Mouse (Mus musculus): ENCODE results near the gene Plet1. TPM values are rescaled to one million over a fixed set of nuclear protein-coding genes. Genes with fewer than 3 reads are reported as not detected.

Gene Plet1
- polyA plus RNA-seq, 1 experiment from 2014 or later = 0.52 TPM

DNA sequence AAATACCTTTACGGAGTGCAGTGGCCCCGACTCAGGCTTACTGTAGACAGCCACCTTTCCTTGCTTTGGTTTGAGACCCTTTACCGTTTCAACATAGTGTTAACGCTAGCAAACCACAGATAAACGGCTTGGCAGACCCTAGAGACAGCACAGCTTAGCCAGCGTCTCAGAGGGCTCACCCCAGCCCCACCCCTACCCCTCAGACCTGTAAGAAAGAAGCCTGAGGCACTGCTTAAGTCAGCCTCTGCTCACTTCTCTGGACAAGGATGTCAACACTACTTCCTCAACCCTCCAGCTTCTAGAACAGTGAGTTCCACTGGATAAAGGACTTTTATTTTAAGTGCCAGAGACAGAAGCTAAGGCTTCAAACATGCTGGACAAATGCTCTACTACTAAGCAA is 2.2 kb downstream of the Plet1 start:
- H3K4me2 ChIP-seq = no peak overlapping the region
- no peaks in the 10 kb centered on the region for H3K36me3 ChIP-seq
- no peaks in the 10 kb centered on the region for H3K27me3 ChIP-seq
- H3K4me3 ChIP-seq = no peak overlapping the region
- ATAC-seq (ENCODE audit: low FRiP score, low read depth) = no peak
- 29% methylated on average over 6 of the region's 6 CpGs for WGBS
- no peaks in the 10 kb centered on the region for H3K9me3 ChIP-seq
- H3K27ac ChIP-seq (replicated peaks) = no peak overlapping the region
- H3K4me1 ChIP-seq (replicated peaks) = peaks cover 16% of the 10 kb centered on the region; the same call in 1 of the 2 replicates
- no peak overlapping the region for H3K9ac ChIP-seq

DNA sequence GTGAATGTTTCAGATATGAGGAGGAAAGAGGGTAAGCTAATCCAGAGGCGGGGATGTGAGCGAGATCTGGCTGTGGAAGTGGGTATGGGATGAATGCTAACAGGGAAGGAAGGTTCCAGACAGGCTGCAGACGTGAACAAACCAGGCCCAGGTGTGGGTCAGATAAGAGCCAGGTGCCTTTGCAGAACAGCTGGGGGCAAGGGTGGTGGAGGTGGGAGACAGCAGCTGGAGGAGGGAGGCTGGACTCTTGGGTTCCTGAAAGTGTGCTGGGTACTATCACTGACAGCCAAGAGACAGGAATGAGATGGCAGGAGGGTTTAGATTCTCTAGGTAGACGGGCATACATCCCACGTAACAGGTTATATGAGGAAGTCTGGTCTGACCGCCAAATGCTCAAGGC is 2.8 kb downstream of the Plet1 start:
- Histone ChIP-seq H3K4me1 (replicated peaks) (peaks cover 16% of the 10 kb centered on the region; the same call in 1 of the 2 replicates), H3K4me3 (no peak overlapping the region), H3K27me3 (no peaks in the 10 kb centered on the region), H3K27ac (replicated peaks) (no peak overlapping the region), H3K4me2 (no peak overlapping the region), H3K9ac (no peak overlapping the region), H3K9me3 (no peaks in the 10 kb centered on the region), H3K36me3 (no peaks in the 10 kb centered on the region)
- ATAC-seq (ENCODE audit: low FRiP score, low read depth) = no peak
- 79% methylated on average over 6 of the region's 6 CpGs for WGBS

DNA sequence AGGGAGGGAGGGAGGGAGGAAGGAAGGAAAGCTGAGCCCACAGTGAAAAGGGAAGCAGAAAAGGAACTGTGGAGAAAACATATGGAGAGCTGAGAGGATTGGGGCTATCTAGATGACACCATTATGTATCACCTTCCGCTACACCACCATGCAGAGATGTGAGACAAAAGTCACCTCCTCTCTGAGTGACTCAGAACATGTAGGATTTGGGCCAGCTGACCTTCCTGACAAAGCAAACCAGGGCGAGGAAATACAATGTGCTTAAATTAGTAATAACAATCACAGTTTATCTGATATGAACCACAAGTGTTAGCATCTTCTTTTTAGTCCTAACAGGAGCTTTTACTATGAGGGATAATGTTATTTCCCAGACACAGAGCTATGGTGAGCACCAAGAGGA is 3.2 kb downstream of the Plet1 start:
- peaks cover 16% of the 10 kb centered on the region; the same call in 1 of the 2 replicates for H3K4me1 ChIP-seq (replicated peaks)
- WGBS = 87% methylated on average over 2 of the region's 2 CpGs
- ATAC-seq (ENCODE audit: low FRiP score, low read depth) = no peak

DNA sequence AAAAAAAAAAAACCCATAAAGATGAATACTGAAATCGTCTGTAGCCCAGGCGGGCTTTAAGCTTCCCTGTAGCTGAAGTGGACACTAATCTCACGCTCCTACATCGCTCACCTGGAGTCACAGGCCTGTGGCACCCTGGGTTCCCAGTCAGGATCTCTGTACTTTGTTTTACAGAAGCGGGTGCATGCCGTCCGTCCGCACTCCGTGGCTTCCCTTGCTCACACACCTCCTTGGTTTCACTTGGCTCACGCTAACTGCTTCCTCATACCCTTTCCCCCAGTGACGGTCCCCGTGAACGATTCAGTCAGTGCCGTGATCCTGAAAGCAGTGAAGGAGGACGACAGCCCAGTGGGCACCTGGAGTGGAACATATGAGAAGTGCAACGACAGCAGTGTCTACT is 4.5 kb downstream of the Plet1 start:
- Histone ChIP-seq H3K4me2 (no peak overlapping the region), H3K36me3 (no peaks in the 10 kb centered on the region), H3K27me3 (no peaks in the 10 kb centered on the region), H3K27ac (replicated peaks) (no peak overlapping the region), H3K9ac (no peak overlapping the region), H3K4me1 (replicated peaks) (peaks cover 16% of the 10 kb centered on the region; the same call in 1 of the 2 replicates), H3K4me3 (no peak overlapping the region), H3K9me3 (no peaks in the 10 kb centered on the region)
- ATAC-seq (ENCODE audit: low FRiP score, low read depth) = no peak
- 86% methylated on average over 16 of the region's 16 CpGs for WGBS

More for the DNA sequence above, 3.2 kb downstream of the Plet1 start:
- Histone ChIP-seq H3K9me3 (no peaks in the 10 kb centered on the region), H3K9ac (no peak overlapping the region), H3K4me2 (no peak overlapping the region), H3K27me3 (no peaks in the 10 kb centered on the region), H3K27ac (replicated peaks) (no peak overlapping the region), H3K36me3 (no peaks in the 10 kb centered on the region), H3K4me3 (no peak overlapping the region)

DNA sequence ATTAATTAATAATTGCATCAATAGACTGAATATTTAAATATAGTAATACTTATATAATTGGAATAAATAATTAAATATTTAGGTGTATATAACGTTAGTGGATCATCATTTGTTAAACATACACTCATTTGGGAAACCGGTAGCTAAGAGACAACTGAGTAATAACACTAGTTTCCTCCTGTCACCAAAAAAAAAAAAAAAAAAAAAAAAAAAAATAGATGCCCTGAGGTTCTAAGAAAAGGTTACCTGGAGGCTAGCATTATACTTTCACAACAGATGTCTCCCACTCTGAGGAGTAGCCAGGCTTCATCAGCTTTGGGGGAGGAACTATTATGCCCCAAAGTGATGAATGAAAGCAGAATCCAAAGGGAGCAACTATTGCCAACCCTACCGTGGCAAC is 5.5 kb downstream of the Plet1 start:
- H3K9ac ChIP-seq = no peak overlapping the region
- no peaks in the 10 kb centered on the region for H3K27me3 ChIP-seq
- H3K4me1 ChIP-seq (replicated peaks) = peaks cover 16% of the 10 kb centered on the region; the same call in 1 of the 2 replicates
- WGBS = 87% methylated on average over 3 of the region's 3 CpGs
- H3K36me3 ChIP-seq = no peaks in the 10 kb centered on the region
- no peak for ATAC-seq (ENCODE audit: low FRiP score, low read depth)
- peak overlapping the region; percentile 51; the same call in 1 of the 2 replicates for H3K4me2 ChIP-seq
- no peak overlapping the region for H3K27ac ChIP-seq (replicated peaks)
- no peak overlapping the region for H3K4me3 ChIP-seq
- H3K9me3 ChIP-seq = no peaks in the 10 kb centered on the region

DNA sequence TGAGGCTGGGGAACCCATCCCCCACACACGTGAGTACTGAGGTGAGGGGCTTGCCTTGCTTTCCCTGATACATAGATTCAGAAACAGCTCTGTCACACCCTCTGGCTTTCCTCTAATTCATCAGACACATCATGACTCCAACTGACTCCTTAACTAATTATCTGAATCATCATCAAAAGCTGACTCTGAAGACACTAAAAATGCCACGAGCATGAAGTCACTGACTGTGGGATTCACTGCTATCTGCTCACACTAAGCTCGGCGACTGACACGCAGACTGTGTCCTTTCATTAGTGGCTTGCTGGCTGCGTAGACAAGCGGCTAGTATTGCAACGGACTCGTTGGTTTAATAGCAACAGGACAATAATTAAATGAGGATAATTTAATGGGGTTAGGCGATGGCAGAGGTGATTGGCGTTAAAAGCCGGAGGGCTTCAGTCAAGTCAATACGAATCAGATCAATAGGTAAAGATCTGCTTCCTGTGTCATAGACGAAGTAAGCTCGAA is 6.2 kb downstream of the Plet1 start:
- Histone ChIP-seq H3K9ac (0 out of 2 replicates have a peak overlapping the region, but pooled peaks have one; percentile 14), H3K27ac (replicated peaks) (peak overlapping the region; percentile 53), H3K4me1 (replicated peaks) (peaks cover 15% of the 10 kb centered on the region; the same call in 1 of the 2 replicates), H3K36me3 (no peaks in the 10 kb centered on the region), H3K9me3 (no peaks in the 10 kb centered on the region), H3K4me3 (peak overlapping the region; percentile 33), H3K27me3 (no peaks in the 10 kb centered on the region), H3K4me2 (peak overlapping the region; percentile 51)
- no peak for ATAC-seq (ENCODE audit: low FRiP score, low read depth)
- 71% methylated on average over 15 of the region's 15 CpGs for WGBS

DNA sequence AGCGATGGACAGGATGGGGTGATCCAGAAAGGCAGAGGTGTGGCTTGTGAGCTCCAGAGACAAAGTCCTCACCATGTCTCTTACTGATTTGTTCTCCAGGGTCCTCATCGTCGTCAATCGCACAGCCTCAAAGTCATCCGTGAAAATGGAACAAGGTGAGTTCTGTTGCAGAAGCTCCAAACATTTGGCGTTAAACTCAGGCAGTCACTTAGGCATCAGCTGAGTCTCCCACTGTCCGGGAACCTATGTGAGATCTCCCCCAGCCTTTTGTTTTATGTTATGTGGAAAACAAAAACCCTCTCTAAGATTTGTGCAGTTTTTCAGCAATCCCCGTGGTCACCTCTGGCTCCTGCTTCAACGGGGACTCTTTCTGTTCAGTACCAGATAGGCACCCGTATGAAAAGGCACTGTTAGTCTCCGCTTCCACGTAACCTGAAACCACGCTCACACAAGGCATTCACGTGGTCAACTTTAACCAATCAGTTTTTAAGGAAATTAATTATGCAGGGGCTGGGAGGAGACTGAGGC is 6.7 kb downstream of the Plet1 start:
- Histone ChIP-seq H3K4me2 (peak overlapping the region; percentile 51), H3K4me1 (replicated peaks) (peaks cover 11% of the 10 kb centered on the region; the same call in 1 of the 2 replicates), H3K36me3 (no peaks in the 10 kb centered on the region), H3K4me3 (peak overlapping the region; percentile 33), H3K27ac (replicated peaks) (peak overlapping the region; percentile 53), H3K9me3 (no peaks in the 10 kb centered on the region), H3K9ac (0 out of 2 replicates have a peak overlapping the region, but pooled peaks have one; percentile 14), H3K27me3 (no peaks in the 10 kb centered on the region)
- 26% methylated on average over 14 of the region's 14 CpGs for WGBS
- peak; percentile 88 for ATAC-seq (ENCODE audit: low FRiP score, low read depth)

DNA sequence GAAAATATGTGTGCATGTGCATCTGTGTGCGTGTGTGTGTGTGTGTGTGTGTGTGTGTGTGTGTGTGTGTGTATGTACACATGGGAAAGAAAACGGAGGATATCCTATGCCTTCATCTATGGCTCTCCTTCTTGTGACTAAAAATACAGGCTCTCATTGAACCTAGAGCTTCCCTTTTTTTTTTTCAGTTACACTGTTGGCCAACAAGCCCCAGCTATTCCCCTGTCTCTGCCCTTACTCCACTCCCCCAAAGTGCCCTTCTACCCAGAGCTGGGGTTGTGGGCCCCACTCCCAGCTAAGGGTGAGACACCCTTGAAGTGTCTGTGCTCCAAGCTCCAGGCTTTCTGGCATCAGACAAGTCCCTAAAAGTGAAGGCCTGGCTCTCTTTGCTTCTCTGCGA is 8.6 kb downstream of the Plet1 start:
- no peak overlapping the region for H3K27ac ChIP-seq (replicated peaks)

DNA sequence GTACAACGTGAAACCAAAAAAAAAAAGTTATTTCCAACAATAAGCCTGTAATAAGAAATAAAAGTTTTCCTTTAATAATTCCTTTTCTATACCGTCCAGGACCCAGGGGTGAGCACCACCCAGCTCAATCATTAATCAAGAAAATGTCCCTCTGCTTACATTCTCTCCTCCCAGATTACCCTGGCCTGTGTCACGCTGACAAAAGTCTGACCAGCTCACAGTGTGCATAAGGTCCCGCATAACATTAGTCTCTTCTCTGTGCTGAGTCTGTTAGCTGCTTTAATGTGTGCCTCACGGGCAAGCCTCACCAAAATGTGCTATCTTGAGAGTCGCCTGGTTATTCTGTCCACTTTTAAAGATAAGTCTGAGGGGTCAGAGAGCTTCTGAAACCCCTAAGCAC is 11.1 kb downstream of the Plet1 start:
- H3K27me3 ChIP-seq = no peaks in the 10 kb centered on the region
- 54% methylated on average over 6 of the region's 6 CpGs for WGBS

More for the DNA sequence above, 8.6 kb downstream of the Plet1 start:
- Histone ChIP-seq H3K27me3 (no peaks in the 10 kb centered on the region), H3K9ac (no peak overlapping the region), H3K9me3 (no peaks in the 10 kb centered on the region), H3K4me3 (no peak overlapping the region), H3K36me3 (no peaks in the 10 kb centered on the region), H3K4me2 (no peak overlapping the region), H3K4me1 (replicated peaks) (no peaks in the 10 kb centered on the region)
- ATAC-seq (ENCODE audit: low FRiP score, low read depth) = no peak
- 97% methylated on average over 3 of the region's 3 CpGs for WGBS

DNA sequence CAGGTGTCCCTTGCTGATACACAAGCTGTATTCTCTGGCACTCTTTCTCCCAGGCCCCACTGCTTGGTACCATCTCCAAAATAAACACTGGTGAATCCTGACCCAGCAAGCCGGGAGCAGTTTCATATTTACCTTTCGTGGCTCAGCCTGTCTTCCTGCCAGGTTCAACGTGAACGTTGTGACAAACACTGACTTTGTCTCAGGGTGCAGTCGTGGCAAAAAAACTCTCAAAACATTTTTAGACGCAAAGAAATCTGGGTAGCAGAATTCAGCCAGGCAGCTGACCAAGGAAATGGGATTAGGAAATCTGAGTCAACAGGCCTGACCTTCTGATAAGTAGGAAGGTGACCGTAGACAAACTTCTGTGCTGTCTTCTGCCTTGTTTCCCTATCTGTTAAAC is 13.2 kb downstream of the Plet1 start:
- no peak for ATAC-seq (ENCODE audit: low FRiP score, low read depth)
- Histone ChIP-seq H3K9ac (no peak overlapping the region), H3K9me3 (no peaks in the 10 kb centered on the region), H3K4me2 (no peak overlapping the region), H3K4me3 (no peak overlapping the region), H3K36me3 (no peaks in the 10 kb centered on the region), H3K27ac (replicated peaks) (no peak overlapping the region), H3K27me3 (no peaks in the 10 kb centered on the region), H3K4me1 (replicated peaks) (no peaks in the 10 kb centered on the region)
- WGBS = 81% methylated on average over 7 of the region's 7 CpGs

More for the DNA sequence above, 11.1 kb downstream of the Plet1 start:
- H3K36me3 ChIP-seq = no peaks in the 10 kb centered on the region
- H3K4me1 ChIP-seq (replicated peaks) = no peaks in the 10 kb centered on the region
- ATAC-seq (ENCODE audit: low FRiP score, low read depth) = no peak
- H3K4me3 ChIP-seq = no peak overlapping the region
- H3K4me2 ChIP-seq = no peak overlapping the region
- no peak overlapping the region for H3K27ac ChIP-seq (replicated peaks)
- no peaks in the 10 kb centered on the region for H3K9me3 ChIP-seq
- H3K9ac ChIP-seq = no peak overlapping the region

DNA sequence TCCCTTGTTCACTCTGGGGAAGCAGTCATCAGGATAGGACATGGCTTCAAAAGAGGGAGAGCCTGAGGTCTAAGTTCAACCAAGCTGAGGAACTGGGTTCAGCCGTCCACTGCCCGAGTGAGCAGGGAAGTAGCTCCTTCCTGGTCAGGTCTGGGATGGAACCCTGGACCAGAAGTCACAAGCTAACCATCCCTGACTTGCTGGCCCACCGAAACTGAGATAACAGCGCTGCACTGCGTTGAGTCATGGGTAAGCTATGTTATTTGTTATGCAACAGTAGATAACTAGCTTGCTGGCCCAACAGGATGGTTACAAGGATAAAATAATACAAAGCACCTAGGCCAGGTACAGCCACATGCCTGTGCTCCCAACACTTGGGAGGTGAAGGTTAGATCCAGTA is 21.1 kb downstream of the Plet1 start:
- Histone ChIP-seq H3K4me1 (replicated peaks) (no peaks in the 10 kb centered on the region), H3K4me2 (no peak overlapping the region), H3K9ac (no peak overlapping the region), H3K36me3 (no peaks in the 10 kb centered on the region), H3K4me3 (no peak overlapping the region), H3K27ac (replicated peaks) (no peak overlapping the region), H3K9me3 (no peaks in the 10 kb centered on the region), H3K27me3 (no peaks in the 10 kb centered on the region)
- WGBS = 86% methylated on average over 5 of the region's 5 CpGs
- ATAC-seq (ENCODE audit: low FRiP score, low read depth) = no peak

DNA sequence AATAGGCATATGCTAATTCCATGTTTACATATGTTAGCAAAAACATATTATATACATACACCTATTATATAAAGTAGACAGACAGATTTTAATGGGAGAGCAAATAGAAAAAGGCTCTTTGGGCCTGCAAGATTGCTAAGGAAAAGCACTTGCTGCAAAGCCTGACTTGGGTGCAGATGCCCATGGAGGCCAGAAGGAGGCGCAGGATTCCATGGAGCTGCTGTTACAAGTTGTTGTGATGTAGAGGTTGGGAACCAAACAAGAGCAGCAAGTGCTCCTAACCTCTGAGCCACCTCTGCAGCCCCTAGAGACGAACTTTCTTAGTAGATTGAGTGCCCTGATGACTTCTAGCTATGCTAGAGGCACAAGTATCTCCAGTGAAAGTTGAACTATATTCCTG is 24.5 kb downstream of the Plet1 start:
- no peaks in the 10 kb centered on the region for H3K4me1 ChIP-seq (replicated peaks)
- no peaks in the 10 kb centered on the region for H3K9me3 ChIP-seq
- H3K27me3 ChIP-seq = no peaks in the 10 kb centered on the region
- ATAC-seq (ENCODE audit: low FRiP score, low read depth) = no peak
- 19% methylated on average over 2 of the region's 2 CpGs for WGBS
- no peaks in the 10 kb centered on the region for H3K36me3 ChIP-seq
- no peak overlapping the region for H3K27ac ChIP-seq (replicated peaks)
- H3K4me2 ChIP-seq = no peak overlapping the region
- no peak overlapping the region for H3K4me3 ChIP-seq
- H3K9ac ChIP-seq = no peak overlapping the region

DNA sequence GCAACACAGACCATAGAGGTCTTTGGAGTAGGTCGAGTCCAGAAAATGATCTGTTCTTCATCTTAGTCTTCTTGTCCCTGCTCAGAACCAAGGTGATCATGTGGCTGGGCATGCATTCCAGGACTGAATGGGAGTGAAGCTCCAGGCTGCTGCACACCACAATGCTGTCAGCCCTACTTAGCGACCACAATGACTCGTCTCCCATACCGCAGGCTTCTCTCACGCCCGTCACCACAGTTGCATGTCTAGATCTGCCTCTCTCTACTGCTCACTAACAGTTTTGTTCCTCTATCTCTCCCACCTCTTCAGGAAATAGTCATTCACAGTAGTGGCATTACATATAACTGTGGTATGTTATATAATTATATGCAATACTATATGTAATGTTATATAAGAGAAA is 26.4 kb downstream of the Plet1 start:
- WGBS = 87% methylated on average over 6 of the region's 6 CpGs
- Histone ChIP-seq H3K4me2 (no peak overlapping the region), H3K27me3 (no peaks in the 10 kb centered on the region), H3K4me3 (no peak overlapping the region), H3K9ac (no peak overlapping the region), H3K36me3 (no peaks in the 10 kb centered on the region), H3K27ac (replicated peaks) (no peak overlapping the region), H3K9me3 (no peaks in the 10 kb centered on the region), H3K4me1 (replicated peaks) (no peaks in the 10 kb centered on the region)
- ATAC-seq (ENCODE audit: low FRiP score, low read depth) = no peak
